Mouse (Mus musculus): Measurements from ENCODE around the gene Itga2b.

Itga2b gene

GRCm38 (mm10) chr11:102469648-102470357 is at the start of gene Itga2b:
TSS of gene Itga2b (minus strand) at chr11:102470122.
- no peak for DNase-seq

GRCm38 (mm10) chr11:102514793-102515424 is 45.0 kb upstream of the Itga2b start:
- no peak for DNase-seq

- no peak for DNase-seq
Measured at GRCm38 (mm10) chr11:102510226-102510625, 40.3 kb upstream of the Itga2b start.

- DNase-seq = no peak
Measured at GRCm38 (mm10) chr11:102496732-102497131, 26.8 kb upstream of the Itga2b start.

GRCm38 (mm10) chr11:102496206-102496605 is 26.3 kb upstream of the Itga2b start:
- DNase-seq = no peak

GRCm38 (mm10) chr11:102495742-102496141 is 25.8 kb upstream of the Itga2b start:
- no peak for DNase-seq

GRCm38 (mm10) chr11:102495114-102495513 is 25.2 kb upstream of the Itga2b start:
- no peak for DNase-seq

- DNase-seq = no peak
Measured at GRCm38 (mm10) chr11:102494063-102494650, 24.2 kb upstream of the Itga2b start.

GRCm38 (mm10) chr11:102493241-102493640 is 23.3 kb upstream of the Itga2b start:
- no peak for DNase-seq

- no peak for DNase-seq
Measured at GRCm38 (mm10) chr11:102487901-102488300, 18.0 kb upstream of the Itga2b start.

GRCm38 (mm10) chr11:102486733-102487386 is 16.9 kb upstream of the Itga2b start:
- DNase-seq = peak; percentile 56 to 59

GRCm38 (mm10) chr11:102481779-102482178 is 11.9 kb upstream of the Itga2b start:
- no peak for DNase-seq

GRCm38 (mm10) chr11:102480897-102481296 is 11.0 kb upstream of the Itga2b start:
- DNase-seq = no peak

- DNase-seq = no peak
Measured at GRCm38 (mm10) chr11:102480111-102480510, 10.2 kb upstream of the Itga2b start.

- DNase-seq = no peak
Measured at GRCm38 (mm10) chr11:102479581-102479980, 9.7 kb upstream of the Itga2b start.

- no peak for DNase-seq
Measured at GRCm38 (mm10) chr11:102478671-102479070, 8.7 kb upstream of the Itga2b start.

GRCm38 (mm10) chr11:102475027-102475426 is 5.1 kb upstream of the Itga2b start:
- no peak for DNase-seq

GRCm38 (mm10) chr11:102467041-102467631 is 2.8 kb downstream of the Itga2b start:
- DNase-seq = peak; percentile 90 to 91

- peak in 1 of 2 experiments; percentile 35 for DNase-seq
Measured at GRCm38 (mm10) chr11:102465713-102466436, 4.0 kb downstream of the Itga2b start.

- no peak for DNase-seq
Measured at GRCm38 (mm10) chr11:102464901-102465300, 5.0 kb downstream of the Itga2b start.

- DNase-seq = no peak
Measured at GRCm38 (mm10) chr11:102461764-102462163, 8.2 kb downstream of the Itga2b start.

GRCm38 (mm10) chr11:102460541-102460940 is 9.4 kb downstream of the Itga2b start:
- DNase-seq = no peak

Data from cerebellum, adult 18-20 months (tissue).